Mouse (Mus musculus) intestine, embryonic 16.5 days (tissue): ENCODE results near the gene Smoc1. TPM values are rescaled to one million over a fixed set of nuclear protein-coding genes. Genes with fewer than 3 reads are reported as not detected.

ENCODE experiments used
- ATAC-seq: fragments of 200-750 bp; cut with Nextera tagmentation; 2 replicates; pipeline ENCODE4 v1.8.0; 2017; ENCODE audit warnings: moderate TSS enrichment, moderate library complexity
- H3K27ac ChIP-seq: fragments of 300-500 bp; sonication (generic); 2 replicates; pipeline ENCODE4 v1.5.1; 2014; ENCODE audit warnings: mild to moderate bottlenecking, low read length
- H3K27me3 ChIP-seq: fragments of 300-500 bp; sonication (generic); replicated peaks from 2 replicates; pipeline ENCODE4 v1.6.1; 2014; ENCODE audit warnings: low read length, control low read depth, mixed read lengths; ENCODE audit not compliant: control insufficient read depth, insufficient read depth
- H3K36me3 ChIP-seq: fragments of 300-500 bp; sonication (generic); 2 replicates; pipeline ENCODE4 v1.6.1; 2014; ENCODE audit warnings: low read length, control low read depth; ENCODE audit not compliant: control insufficient read depth, insufficient read depth
- H3K4me1 ChIP-seq: fragments of 300-500 bp; sonication (generic); 2 replicates; pipeline ENCODE4 v1.6.1; 2014; ENCODE audit warnings: low read length, control low read depth, mixed read lengths; ENCODE audit not compliant: control insufficient read depth, insufficient read depth
- H3K4me2 ChIP-seq: fragments of 300-500 bp; sonication (generic); 2 replicates; pipeline ENCODE4 v1.6.1; 2014; ENCODE audit warnings: low read depth, low read length, control low read depth
- H3K4me3 ChIP-seq: fragments of 300-500 bp; sonication (generic); 2 replicates; pipeline ENCODE4 v1.5.1; 2014; ENCODE audit warnings: mild to moderate bottlenecking, low read length
- H3K9ac ChIP-seq: fragments of 300-500 bp; sonication (generic); 2 replicates; pipeline ENCODE4 v1.6.1; 2014; ENCODE audit warnings: low read depth, low read length
- H3K9me3 ChIP-seq: fragments of 300-500 bp; sonication (generic); 2 replicates; pipeline ENCODE4 v1.6.1; 2016; ENCODE audit warnings: low read length, control low read depth; ENCODE audit not compliant: control insufficient read depth
- WGBS: fragments of 180-500 bp; shearing (Covaris S2); extraction: QIAGEN DNeasy Blood & Tissue Kit; methylation state at CpG from one replicate; pipeline ENCODE4 v1.1.7; 2014; 5-methylcytosine and 5-hydroxymethylcytosine counted together
- polyA plus RNA-seq: library from polyadenylated mRNA; unstranded; fragments of >200 nt; fragmentation: Nextera tagmentation; extraction: Ambion mirVana; gene quantifications from 2 replicates; pipeline ENCODE4 v1.2.1, GENCODE M21; 2015

The Smoc1 gene
- polyA plus RNA-seq, 1 experiment from 2014 or later, result 9.2 TPM

DNA sequence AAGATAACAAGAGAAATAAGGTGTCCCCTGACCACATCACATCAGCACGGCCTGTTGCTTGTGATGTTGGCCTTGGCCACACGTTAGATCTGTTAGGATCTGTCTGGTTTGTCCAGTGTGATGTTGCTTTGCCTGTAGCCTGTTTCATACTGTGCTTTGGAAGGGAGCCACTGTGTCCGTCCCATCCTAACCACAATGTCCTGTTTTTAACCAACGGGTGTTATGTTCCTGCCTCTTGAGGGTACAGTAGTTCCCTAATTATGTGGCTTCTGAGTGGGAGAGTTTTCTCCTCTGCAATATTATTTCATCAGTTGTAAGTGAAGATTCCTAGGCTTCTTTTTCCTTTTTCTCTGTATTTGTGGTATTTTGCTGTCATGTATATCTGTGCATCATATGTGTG, 31.3 kb upstream of the Smoc1 start:
- H3K4me1 ChIP-seq, result no peaks in the 10 kb centered on the region
- H3K4me3 ChIP-seq, result no peak overlapping the region
- no peak overlapping the region for H3K27ac ChIP-seq
- no peak overlapping the region for H3K4me2 ChIP-seq
- peaks cover 12% of the 10 kb centered on the region; the same call in 1 of the 2 replicates for H3K27me3 ChIP-seq
- no peak overlapping the region for H3K9ac ChIP-seq
- H3K36me3 ChIP-seq, result no peaks in the 10 kb centered on the region
- WGBS, result 92% methylated on average over 4 of the region's 4 CpGs
- no peak for ATAC-seq
- H3K9me3 ChIP-seq, result no peaks in the 10 kb centered on the region

GRCm38 (mm10) chr12:80997652-80998051, 29.0 kb upstream of the Smoc1 start:
- peaks cover 12% of the 10 kb centered on the region; the same call in 1 of the 2 replicates for H3K27me3 ChIP-seq
- no peaks in the 10 kb centered on the region for H3K4me1 ChIP-seq
- H3K27ac ChIP-seq, result no peak overlapping the region
- no peaks in the 10 kb centered on the region for H3K9me3 ChIP-seq
- H3K4me3 ChIP-seq, result no peak overlapping the region
- H3K36me3 ChIP-seq, result no peaks in the 10 kb centered on the region
- H3K9ac ChIP-seq, result no peak overlapping the region
- H3K4me2 ChIP-seq, result no peak overlapping the region
- WGBS, result 80% methylated on average over 4 of the region's 4 CpGs
- ATAC-seq, result no peak

- 11% methylated on average over 33 of the region's 33 CpGs for WGBS
- H3K27ac ChIP-seq, result no peak overlapping the region
- no peaks in the 10 kb centered on the region for H3K9me3 ChIP-seq
- ATAC-seq, result no peak
- H3K4me3 ChIP-seq, result peak overlapping the region; percentile 21
- no peaks in the 10 kb centered on the region for H3K36me3 ChIP-seq
- peak overlapping the region; percentile 33; the same call in 1 of the 2 replicates for H3K9ac ChIP-seq
- H3K27me3 ChIP-seq, result peaks cover 12% of the 10 kb centered on the region; the same call in 1 of the 2 replicates
- no peaks in the 10 kb centered on the region for H3K4me1 ChIP-seq
- peak overlapping the region; percentile 27; the same call in 1 of the 2 replicates for H3K4me2 ChIP-seq
Measured at GRCm38 (mm10) chr12:80998528-80999221, 27.9 kb upstream of the Smoc1 start.

- ATAC-seq, result peak; percentile 31; the same call in 1 of the 2 replicates
- Histone ChIP-seq H3K27ac (no peak overlapping the region), H3K4me3 (no peak overlapping the region), H3K27me3 (peaks cover 12% of the 10 kb centered on the region; the same call in 1 of the 2 replicates), H3K36me3 (no peaks in the 10 kb centered on the region), H3K4me1 (no peaks in the 10 kb centered on the region), H3K9me3 (no peaks in the 10 kb centered on the region), H3K9ac (no peak overlapping the region), H3K4me2 (no peak overlapping the region)
- WGBS, result 66% methylated on average over 4 of the region's 4 CpGs
Measured at GRCm38 (mm10) chr12:81000924-81001323, 25.7 kb upstream of the Smoc1 start.

- Histone ChIP-seq H3K4me2 (no peak overlapping the region), H3K4me1 (no peaks in the 10 kb centered on the region), H3K9ac (no peak overlapping the region), H3K27me3 (peaks cover 8% of the 10 kb centered on the region; the same call in 1 of the 2 replicates), H3K4me3 (no peak overlapping the region), H3K9me3 (no peaks in the 10 kb centered on the region), H3K36me3 (no peaks in the 10 kb centered on the region), H3K27ac (no peak overlapping the region)
- no peak for ATAC-seq
- 44% methylated on average over 13 of the region's 13 CpGs for WGBS
Measured at GRCm38 (mm10) chr12:81002841-81003635, 23.6 kb upstream of the Smoc1 start.

DNA sequence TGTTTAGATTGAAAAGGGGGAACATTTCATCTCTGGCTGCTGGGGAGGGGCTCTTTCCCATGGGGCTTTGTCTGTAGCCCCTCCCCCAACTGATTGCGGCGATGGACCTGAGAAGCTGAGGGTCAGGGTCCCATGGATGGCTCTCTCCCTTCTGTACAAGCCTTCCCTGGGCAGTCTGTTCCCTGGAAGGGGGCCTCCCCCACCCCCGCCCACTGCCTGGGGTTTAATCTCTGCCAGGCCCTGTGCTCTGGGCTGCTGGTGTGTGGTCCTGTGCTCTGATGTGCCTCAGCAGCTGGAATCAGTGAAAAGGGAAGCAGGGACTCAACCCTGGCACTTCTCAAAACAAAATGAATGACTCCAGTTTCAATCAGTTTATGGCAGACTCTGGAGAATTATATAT, 16.8 kb upstream of the Smoc1 start:
- H3K9ac ChIP-seq, result no peak overlapping the region
- ATAC-seq, result no peak
- H3K27ac ChIP-seq, result no peak overlapping the region
- H3K4me2 ChIP-seq, result no peak overlapping the region
- H3K36me3 ChIP-seq, result no peaks in the 10 kb centered on the region
- H3K27me3 ChIP-seq, result no peaks in the 10 kb centered on the region
- 14% methylated on average over 3 of the region's 3 CpGs for WGBS
- H3K4me1 ChIP-seq, result no peaks in the 10 kb centered on the region
- H3K9me3 ChIP-seq, result no peaks in the 10 kb centered on the region
- H3K4me3 ChIP-seq, result no peak overlapping the region

DNA sequence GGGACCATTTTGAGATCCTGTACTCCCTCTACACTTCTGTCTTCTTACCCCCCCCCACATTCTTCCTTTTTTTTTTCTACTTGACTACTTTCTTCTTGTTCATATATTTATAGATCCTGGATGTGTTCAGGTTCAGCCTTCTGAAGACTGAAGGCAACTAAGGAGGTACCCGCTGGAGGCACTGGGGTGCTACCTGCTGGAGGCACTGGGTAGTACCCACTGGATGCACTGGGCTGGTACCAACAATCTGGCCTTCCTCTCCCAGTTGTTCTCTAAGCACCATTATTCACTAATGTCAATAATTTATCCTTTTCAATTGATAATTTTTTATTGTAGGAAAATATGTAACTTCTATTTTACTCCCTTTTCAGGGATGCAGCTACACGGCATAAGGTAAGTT, 14.6 kb upstream of the Smoc1 start:
- ATAC-seq, result no peak
- Histone ChIP-seq H3K36me3 (no peaks in the 10 kb centered on the region), H3K4me3 (no peak overlapping the region), H3K27ac (no peak overlapping the region), H3K4me1 (no peaks in the 10 kb centered on the region), H3K9me3 (no peaks in the 10 kb centered on the region), H3K9ac (no peak overlapping the region), H3K27me3 (no peaks in the 10 kb centered on the region), H3K4me2 (no peak overlapping the region)
- WGBS, result 89% methylated on average over 2 of the region's 2 CpGs

GRCm38 (mm10) chr12:81013496-81013895, 13.1 kb upstream of the Smoc1 start:
- Histone ChIP-seq H3K4me1 (no peaks in the 10 kb centered on the region), H3K9ac (no peak overlapping the region), H3K4me3 (no peak overlapping the region), H3K36me3 (no peaks in the 10 kb centered on the region), H3K27me3 (no peaks in the 10 kb centered on the region), H3K27ac (no peak overlapping the region), H3K9me3 (no peaks in the 10 kb centered on the region), H3K4me2 (no peak overlapping the region)
- no peak for ATAC-seq
- WGBS, result 71% methylated on average over 11 of the region's 11 CpGs

DNA sequence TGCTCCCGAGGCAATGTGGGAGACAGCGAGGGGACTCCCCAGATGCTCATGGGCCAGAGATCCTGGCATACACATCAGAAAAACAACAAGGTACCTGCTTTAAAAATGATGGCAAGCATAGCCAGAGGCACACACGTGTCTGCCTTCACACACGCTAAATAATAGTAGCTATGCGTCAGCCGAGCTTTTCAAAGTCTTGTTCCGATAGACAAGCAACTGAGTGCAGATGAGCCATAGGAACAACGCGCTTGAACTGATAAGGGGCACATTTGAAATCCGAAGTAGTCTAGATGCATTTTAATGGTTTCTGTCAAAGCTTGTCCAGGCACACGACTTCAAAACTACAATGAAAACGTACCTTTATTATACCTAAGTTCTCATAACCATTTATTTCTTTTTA, 9.0 kb upstream of the Smoc1 start:
- Histone ChIP-seq H3K4me3 (no peak overlapping the region), H3K27me3 (no peaks in the 10 kb centered on the region), H3K27ac (no peak overlapping the region), H3K9ac (no peak overlapping the region), H3K9me3 (no peaks in the 10 kb centered on the region), H3K4me2 (no peak overlapping the region), H3K4me1 (no peaks in the 10 kb centered on the region), H3K36me3 (no peaks in the 10 kb centered on the region)
- no peak for ATAC-seq
- WGBS, result 87% methylated on average over 12 of the region's 12 CpGs
